Mouse (Mus musculus) testis, postnatal 10 days (tissue): ENCODE measurements around the gene Cebpb.

Experiments used
- DNase-seq: peaks from one replicate; pipeline ENCODE4 v3.0.0; 2021; ENCODE audit warnings: low spot score

Cebpb gene

GRCm38 (mm10) chr2:167691871-167692661, 3.4 kb downstream of the Cebpb start:
- DNase-seq, result no peak

GRCm38 (mm10) chr2:167692831-167693230, 4.1 kb downstream of the Cebpb start:
- DNase-seq, result no peak

GRCm38 (mm10) chr2:167693540-167693939, 4.8 kb downstream of the Cebpb start:
- no peak for DNase-seq

- no peak for DNase-seq
These were observed 5.5 kb downstream of the Cebpb start for GRCm38 (mm10) chr2:167694244-167694643.

- no peak for DNase-seq
These were observed 6.2 kb downstream of the Cebpb start for GRCm38 (mm10) chr2:167694963-167695362.

GRCm38 (mm10) chr2:167695491-167695890, 6.8 kb downstream of the Cebpb start:
- DNase-seq, result no peak

- DNase-seq, result no peak
These were observed 7.4 kb downstream of the Cebpb start for GRCm38 (mm10) chr2:167696143-167696542.

- DNase-seq, result no peak
These were observed 9.2 kb downstream of the Cebpb start for GRCm38 (mm10) chr2:167697902-167698301.

- no peak for DNase-seq
These were observed 11.3 kb downstream of the Cebpb start for GRCm38 (mm10) chr2:167700018-167700417.

- no peak for DNase-seq
These were observed 12.8 kb downstream of the Cebpb start for GRCm38 (mm10) chr2:167701472-167701871.

- DNase-seq, result no peak
These were observed 13.4 kb downstream of the Cebpb start for GRCm38 (mm10) chr2:167702126-167702525.

GRCm38 (mm10) chr2:167704409-167704808, 15.7 kb downstream of the Cebpb start:
- no peak for DNase-seq

- no peak for DNase-seq
These were observed 17.6 kb downstream of the Cebpb start for GRCm38 (mm10) chr2:167706183-167706939.

GRCm38 (mm10) chr2:167708373-167708772, 19.7 kb downstream of the Cebpb start:
- no peak for DNase-seq

- no peak for DNase-seq
These were observed 21.3 kb downstream of the Cebpb start for GRCm38 (mm10) chr2:167709969-167710368.

- DNase-seq, result no peak
These were observed 21.9 kb downstream of the Cebpb start for GRCm38 (mm10) chr2:167710574-167710973.

GRCm38 (mm10) chr2:167712872-167713821, 24.4 kb downstream of the Cebpb start:
- DNase-seq, result no peak

GRCm38 (mm10) chr2:167714298-167714697, 25.6 kb downstream of the Cebpb start:
- DNase-seq, result no peak

GRCm38 (mm10) chr2:167715008-167715407, 26.3 kb downstream of the Cebpb start:
- DNase-seq, result no peak

- no peak for DNase-seq
These were observed 28.5 kb downstream of the Cebpb start for GRCm38 (mm10) chr2:167717208-167717607.

GRCm38 (mm10) chr2:167719520-167719919, 30.8 kb downstream of the Cebpb start:
- no peak for DNase-seq
